Mouse (Mus musculus) gastrocnemius, adult 18-20 months (tissue): Measurements from ENCODE around the gene Yeats2. TPM values are rescaled to one million over a fixed set of nuclear protein-coding genes. Genes with fewer than 3 reads are reported as not detected.
A peak's percentile ranks its signal among the peaks of the same experiment; 100 is the strongest.

Source experiments
- DNase-seq: peaks from one replicate; pipeline ENCODE4 v3.0.0; 2021; ENCODE audit warnings: low spot score
- total RNA-seq, 2 experiments: library from RNA; stranded (reverse); gene quantifications; 2 replicates each; pipeline ENCODE4 v1.2.3; 2021

Gene Yeats2
- total RNA-seq, 2 experiments from 2014 or later = 3.3 to 3.7 TPM

- no peak for DNase-seq
Measured at GRCm38 (mm10) chr16:20191161-20191882, 50.5 kb downstream of the Yeats2 start.

- DNase-seq = no peak
Measured at GRCm38 (mm10) chr16:20192043-20192442, 51.2 kb downstream of the Yeats2 start.

- DNase-seq = peak; percentile 29
Measured at GRCm38 (mm10) chr16:20195546-20195945, 54.7 kb downstream of the Yeats2 start.

- DNase-seq = no peak
Measured at GRCm38 (mm10) chr16:20196962-20197361, 56.1 kb downstream of the Yeats2 start.

DNA sequence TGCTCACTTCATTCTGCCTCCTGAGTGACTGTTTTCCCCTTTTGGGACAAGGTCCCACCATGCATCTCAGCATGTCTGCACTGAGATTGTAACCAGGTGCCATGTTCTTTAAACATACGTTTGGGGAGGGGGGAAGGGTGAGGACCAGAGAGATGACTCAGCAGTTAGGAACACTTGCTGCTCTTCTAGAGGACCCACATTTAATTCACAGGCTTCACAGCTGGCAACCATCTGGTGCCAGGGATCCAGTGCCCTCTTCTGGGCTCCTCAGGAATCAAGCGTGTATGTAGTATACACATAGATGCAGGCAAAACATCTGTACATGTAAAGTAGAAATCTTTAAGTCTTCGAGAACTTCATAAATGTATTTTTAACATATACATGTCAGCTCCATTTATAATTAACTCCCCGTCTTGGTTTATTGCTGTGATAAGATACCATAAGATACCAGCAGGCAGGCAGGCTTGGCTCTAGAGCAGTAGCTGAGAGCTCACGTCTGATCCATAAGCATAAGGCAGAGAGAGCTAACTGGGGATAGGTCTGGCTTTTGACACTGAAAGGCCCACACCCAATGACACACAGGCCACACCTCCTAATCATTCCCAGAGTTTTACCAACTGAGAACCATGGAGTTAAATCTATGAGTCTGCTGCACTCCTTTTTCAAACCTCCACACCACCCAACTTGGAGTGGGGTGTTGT lies 58.8 kb downstream of the Yeats2 start:
- no peak for DNase-seq

- peak; percentile 18 for DNase-seq
Measured at GRCm38 (mm10) chr16:20213591-20214226, 72.8 kb downstream of the Yeats2 start.

DNA sequence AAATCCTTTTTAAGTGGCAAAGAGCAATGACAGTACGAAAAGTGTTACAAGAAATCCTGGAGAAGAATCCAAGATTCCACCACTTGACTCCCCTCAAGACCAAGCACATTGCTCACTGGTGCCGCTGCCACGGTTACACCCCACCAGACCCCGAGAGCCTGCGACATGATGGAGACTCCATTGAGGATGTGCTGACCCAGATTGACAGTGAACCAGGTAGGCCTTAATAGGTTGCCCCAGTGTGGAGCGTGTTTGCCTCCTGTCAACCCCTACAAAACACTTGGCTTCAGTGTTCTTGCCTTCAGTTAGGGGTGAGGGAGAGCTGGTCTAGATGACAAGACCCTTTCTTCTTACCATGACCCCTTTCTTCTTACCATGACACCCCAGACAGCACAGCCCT lies 81.9 kb downstream of the Yeats2 start:
- DNase-seq = no peak

- DNase-seq = no peak
Measured at GRCm38 (mm10) chr16:20226676-20227075, 85.8 kb downstream of the Yeats2 start.

DNA sequence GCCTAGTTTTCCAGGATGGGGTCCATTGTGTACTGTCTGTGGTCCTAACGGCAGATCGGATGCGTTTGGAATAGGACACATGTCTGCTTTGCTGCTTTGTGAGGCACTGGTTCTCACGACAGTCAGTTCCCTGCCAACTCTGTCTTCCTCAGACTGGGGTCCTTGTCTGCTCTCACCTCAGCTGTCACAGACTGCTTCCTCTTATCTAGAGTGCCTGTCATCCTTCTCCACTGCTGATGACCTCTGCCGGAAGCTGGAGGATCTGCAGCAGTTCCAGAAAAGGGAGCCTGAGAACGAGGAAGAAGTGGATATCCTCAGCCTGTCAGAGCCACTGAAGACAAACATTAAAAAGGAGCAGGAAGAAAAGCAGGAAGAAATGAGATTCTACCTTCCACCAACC lies 86.6 kb downstream of the Yeats2 start:
- DNase-seq = no peak

DNA sequence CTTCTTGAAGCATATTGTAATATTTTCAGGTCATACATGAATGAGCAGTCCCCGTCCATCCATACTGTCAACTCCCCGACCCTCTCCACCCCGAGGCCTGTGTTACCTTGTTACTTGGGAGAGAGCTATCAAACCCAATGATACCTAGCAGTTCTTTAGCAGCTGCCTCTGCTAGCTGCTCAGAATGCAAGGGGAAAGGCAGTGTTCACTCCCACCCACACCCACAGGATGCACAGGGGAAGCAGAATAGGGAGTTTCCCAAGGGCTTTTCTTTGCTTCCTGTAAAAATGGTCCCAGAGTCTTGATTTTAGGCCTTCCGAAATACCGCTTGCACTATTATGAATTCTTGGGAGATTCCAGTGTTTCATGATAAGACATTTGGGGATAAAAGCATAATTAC lies 87.3 kb downstream of the Yeats2 start:
- DNase-seq = no peak

- no peak for DNase-seq
Measured at GRCm38 (mm10) chr16:20234406-20234805, 93.5 kb downstream of the Yeats2 start.

- DNase-seq = no peak
Measured at GRCm38 (mm10) chr16:20237426-20237825, 96.6 kb downstream of the Yeats2 start.

GRCm38 (mm10) chr16:20238646-20239045 lies 97.8 kb downstream of the Yeats2 start:
- no peak for DNase-seq

- DNase-seq = no peak
Measured at GRCm38 (mm10) chr16:20240468-20241414, 99.9 kb downstream of the Yeats2 start, which contains the start of gene Map6d1. TSS of gene Map6d1 (minus strand) at chr16:20241358.

DNA sequence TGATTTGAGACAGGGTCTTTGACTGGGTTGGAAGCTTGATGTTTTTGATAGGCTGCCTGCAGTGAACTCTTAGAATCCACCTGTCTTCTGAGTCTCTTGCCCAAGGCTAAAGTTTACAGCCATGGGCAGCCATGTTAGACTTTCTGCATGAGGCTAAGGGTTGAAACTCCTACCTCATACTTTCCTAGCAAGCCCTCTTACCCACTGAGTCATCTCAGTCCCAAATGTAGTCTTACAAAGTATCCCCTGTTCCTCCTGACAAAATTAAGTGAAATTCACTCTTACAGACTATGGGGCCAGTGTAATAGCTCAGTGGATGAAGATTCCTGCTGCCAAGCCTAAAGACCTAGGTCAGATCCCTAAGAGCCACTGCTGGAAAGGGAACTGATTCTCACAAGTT lies 106.2 kb downstream of the Yeats2 start:
- DNase-seq = no peak

DNA sequence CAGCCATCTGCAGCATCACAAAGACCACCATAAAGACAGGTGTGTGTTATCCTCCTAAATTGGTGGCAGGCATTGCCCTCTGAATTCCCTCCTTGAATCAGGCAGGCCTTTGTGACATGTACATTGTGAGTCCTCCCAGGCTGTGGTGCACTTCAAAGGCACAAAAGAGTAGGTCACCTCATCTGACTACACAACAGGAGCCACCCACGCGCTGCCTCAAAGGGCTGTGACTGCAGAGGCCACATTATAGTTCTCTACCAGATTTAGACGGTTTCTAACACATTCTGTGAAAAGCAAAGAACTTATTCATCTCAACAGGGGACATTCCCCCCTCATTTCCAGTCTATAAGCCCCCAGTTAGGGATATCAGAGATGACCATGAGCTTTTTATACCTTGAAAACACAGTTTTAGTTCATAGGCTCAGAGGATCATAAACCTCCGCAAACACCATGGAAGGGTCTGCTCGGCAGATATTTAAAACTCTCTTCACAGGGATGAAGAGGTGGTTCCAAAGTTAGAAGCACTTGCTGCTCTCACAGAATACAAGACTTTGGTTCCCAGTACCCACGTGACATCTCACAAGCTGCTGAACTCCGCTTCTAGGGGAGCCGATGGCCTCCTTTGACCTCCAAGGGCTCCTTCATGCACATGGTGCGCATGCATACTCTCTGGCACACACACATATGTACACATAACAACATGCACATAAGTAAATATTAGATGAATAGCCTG lies 107.7 kb downstream of the Yeats2 start:
- no peak for DNase-seq

- DNase-seq = no peak
Measured at GRCm38 (mm10) chr16:20257926-20258325, 117.1 kb downstream of the Yeats2 start.

DNA sequence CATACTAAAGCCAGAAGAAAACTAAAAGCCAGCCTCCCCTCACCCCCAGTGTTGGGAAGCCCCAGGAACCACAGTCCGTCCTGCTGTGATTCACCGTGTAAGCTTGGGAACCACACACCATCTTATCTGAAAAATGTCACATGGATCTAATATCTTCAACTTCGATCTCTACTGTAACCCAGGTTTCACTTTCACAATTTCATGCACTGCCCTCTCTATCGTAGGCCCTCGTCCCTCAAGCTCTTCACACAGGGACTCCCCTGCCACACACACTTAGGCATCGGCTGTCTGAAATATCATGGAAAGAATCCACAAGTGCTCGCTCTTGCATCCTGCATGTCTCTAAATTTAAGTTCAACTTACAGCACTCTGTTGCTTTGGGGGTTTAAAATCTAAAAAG lies 124.2 kb downstream of the Yeats2 start:
- no peak for DNase-seq

DNA sequence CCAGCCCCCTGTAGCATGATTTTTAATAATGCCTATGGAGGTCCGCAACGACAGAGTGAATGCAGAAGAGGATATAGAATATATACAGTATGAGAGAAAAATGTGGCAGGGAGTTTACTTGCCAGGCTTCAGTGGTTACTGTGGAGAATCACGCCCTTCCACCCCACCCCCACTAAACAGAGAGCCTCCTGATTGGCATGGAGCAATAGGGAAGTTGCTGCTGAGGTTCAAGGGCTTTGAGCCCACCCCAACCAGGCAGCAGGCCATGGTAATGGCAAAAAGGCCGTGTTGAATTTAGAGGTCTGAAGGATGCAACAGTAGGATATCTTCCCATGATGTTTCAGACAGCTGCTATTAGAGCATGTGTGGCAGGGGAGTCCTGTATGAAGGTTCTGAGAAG lies 130.5 kb downstream of the Yeats2 start:
- DNase-seq = no peak

DNA sequence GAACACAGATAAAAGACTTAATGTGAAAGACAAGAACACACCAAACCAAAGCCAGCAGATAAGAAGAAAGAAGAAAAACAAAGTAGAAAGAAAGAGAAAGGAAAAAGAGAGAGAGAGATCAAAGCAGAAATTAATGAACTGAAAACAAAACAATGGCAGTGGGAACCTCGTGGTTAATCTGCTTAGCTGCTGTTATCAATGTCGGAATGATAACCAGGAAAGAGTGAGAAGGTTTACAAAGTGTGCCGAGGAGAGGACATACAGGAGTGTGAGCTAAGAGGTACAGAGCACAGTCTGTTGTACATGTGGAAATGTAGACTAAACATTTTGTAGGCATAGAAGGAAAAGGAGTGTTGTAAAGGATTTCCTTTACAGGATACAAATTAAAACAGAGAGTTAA lies 132.1 kb downstream of the Yeats2 start:
- no peak for DNase-seq

- no peak for DNase-seq
Measured at GRCm38 (mm10) chr16:20279395-20279794, 138.5 kb downstream of the Yeats2 start.
